Mouse (Mus musculus) MEL (cell line): ENCODE data around the gene Cartpt.

Experiments used
- CHD2 ChIP-seq: IDR thresholded peaks from 2 replicates; pipeline ENCODE4 v1.6.1; 2011; ENCODE audit warnings: low read length, improper control_type of control experiment
- CTCF ChIP-seq, 3 experiments: IDR thresholded peaks in 2 of 3; conservative IDR thresholded peaks in 1 of 3; 2 replicates each; pipeline ENCODE4 v1.5.1; 2011 to 2012; ENCODE audit warnings: low read length in 3 of 3, low read depth in 2 of 3, mild to moderate bottlenecking in 2 of 3, improper control_type of control experiment in 1 of 3, inconsistent platforms in 1 of 3, mixed read lengths in 1 of 3, moderate library complexity in 1 of 3; ENCODE audit not compliant: control insufficient read depth in 1 of 3, insufficient read depth in 1 of 3, poor library complexity in 1 of 3, severe bottlenecking in 1 of 3
- E2F4 ChIP-seq: IDR thresholded peaks from 2 replicates; pipeline ENCODE4 v1.6.1; 2011; ENCODE audit warnings: low read depth, low read length, improper control_type of control experiment, borderline replicate concordance
- EP300 ChIP-seq, 2 experiments: IDR thresholded peaks; 2 replicates each; pipeline ENCODE4 v1.6.1; 2011; ENCODE audit warnings: improper control_type of control experiment in 2 of 2, low read length in 2 of 2, low read depth in 1 of 2, mild to moderate bottlenecking in 1 of 2
- KAT2A ChIP-seq: conservative IDR thresholded peaks from 2 replicates; pipeline ENCODE4 v1.6.1; 2012; ENCODE audit warnings: low read depth, low read length, improper control_type of control experiment, inconsistent platforms
- MEF2A ChIP-seq: IDR thresholded peaks from 2 replicates; pipeline ENCODE4 v1.6.1; 2014; ENCODE audit warnings: low read depth, mild to moderate bottlenecking, inconsistent platforms, low read length, improper control_type of control experiment; ENCODE audit not compliant: poor library complexity, insufficient replicate concordance, severe bottlenecking; ENCODE audit errors: extremely low read depth
- NELFE ChIP-seq: IDR thresholded peaks from 2 replicates; pipeline ENCODE4 v1.6.1; 2011; ENCODE audit warnings: low read depth, low read length, improper control_type of control experiment
- POLR2A ChIP-seq, 2 experiments: IDR thresholded peaks; 2 replicates each; pipeline ENCODE4 v1.6.1; 2011 to 2012; ENCODE audit warnings: low read length in 2 of 2, mild to moderate bottlenecking in 2 of 2, control low read depth in 1 of 2, improper control_type of control experiment in 1 of 2, low read depth in 1 of 2, moderate library complexity in 1 of 2; ENCODE audit not compliant: control insufficient read depth in 1 of 2, insufficient read depth in 1 of 2, poor library complexity in 1 of 2
- SMC3 ChIP-seq: IDR thresholded peaks from 2 replicates; pipeline ENCODE4 v1.6.1; 2011; ENCODE audit warnings: low read depth, low read length, improper control_type of control experiment
- TCF12 ChIP-seq: IDR thresholded peaks from 2 replicates; pipeline ENCODE4 v1.6.1; 2014; ENCODE audit warnings: low read depth, mild to moderate bottlenecking, inconsistent platforms, low read length, improper control_type of control experiment, moderate library complexity
- ZC3H11A ChIP-seq: IDR thresholded peaks from 2 replicates; pipeline ENCODE4 v1.6.1; 2012; ENCODE audit warnings: low read depth, mild to moderate bottlenecking, inconsistent platforms, low read length, improper control_type of control experiment
- ZNF384 ChIP-seq: IDR thresholded peaks from 2 replicates; pipeline ENCODE4 v1.6.1; 2012; ENCODE audit warnings: low read depth, mild to moderate bottlenecking, inconsistent platforms, low read length, improper control_type of control experiment

- TF ChIP-seq CTCF (IDR thresholded peaks at IDR 0.05 in 2 of 3, conservative IDR thresholded peaks at IDR 0.05 in 1 of 3; ENCODE audit: control insufficient read depth in 1 of 3, insufficient read depth in 1 of 3, low read depth in 2 of 3, low read length in 3 of 3, poor library complexity in 1 of 3, severe bottlenecking in 1 of 3) (no peak), ZC3H11A (no peak), NELFE (no peak), EP300 (IDR thresholded peaks at IDR 0.05; ENCODE audit: low read depth in 1 of 2, low read length in 2 of 2) (no peak), TCF12 (no peak), POLR2A (IDR thresholded peaks at IDR 0.05; ENCODE audit: control insufficient read depth in 1 of 2, insufficient read depth in 1 of 2, low read depth in 1 of 2, low read length in 2 of 2, poor library complexity in 1 of 2) (no peak), ZNF384 (no peak), E2F4 (no peak), MEF2A (no peak), KAT2A (no peak), SMC3 (no peak), CHD2 (no peak)
Measured at GRCm38 (mm10) chr13:99947417-99947816, 46.5 kb upstream of the Cartpt start.
